Mouse (Mus musculus): ENCODE measurements at regions not wholly inside any gene's neighbourhood (a gene's known extent, or its start where the extent isn't known, plus 50 kb on each side); places are given as distances from the start of the nearest gene placed in this dataset.

GRCm38 (mm10) chr10:118714179-118714581 is 155.8 kb downstream of the Dyrk2 start:
- peak; percentile 51 for DNase-seq

GRCm38 (mm10) chr10:118714595-118714994 is 155.4 kb downstream of the Dyrk2 start:
- DNase-seq = no peak

- DNase-seq = no peak
Measured at GRCm38 (mm10) chr10:118720630-118721029, 149.4 kb downstream of the Dyrk2 start.

GRCm38 (mm10) chr10:118722132-118722551 is 147.9 kb downstream of the Dyrk2 start:
- DNase-seq = no peak

GRCm38 (mm10) chr10:118722671-118723070 is 147.3 kb downstream of the Dyrk2 start:
- no peak for DNase-seq

- no peak for DNase-seq
Measured at GRCm38 (mm10) chr10:118736093-118736492, 133.9 kb downstream of the Dyrk2 start.

- DNase-seq = no peak
Measured at GRCm38 (mm10) chr10:118737064-118737463, 132.9 kb downstream of the Dyrk2 start.

GRCm38 (mm10) chr10:118739849-118740481 is 130.0 kb downstream of the Dyrk2 start:
- no peak for DNase-seq

GRCm38 (mm10) chr10:118743831-118744230 is 126.2 kb downstream of the Dyrk2 start:
- DNase-seq = no peak

- DNase-seq = no peak
Measured at GRCm38 (mm10) chr10:118746719-118747395, 123.2 kb downstream of the Dyrk2 start.

- DNase-seq = no peak
Measured at GRCm38 (mm10) chr10:118749039-118749438, 121.0 kb downstream of the Dyrk2 start.

GRCm38 (mm10) chr10:118749756-118750155 is 120.3 kb downstream of the Dyrk2 start:
- no peak for DNase-seq

- no peak for DNase-seq
Measured at GRCm38 (mm10) chr10:118751110-118751509, 118.9 kb downstream of the Dyrk2 start.

- DNase-seq = no peak
Measured at GRCm38 (mm10) chr10:118753061-118753775, 116.8 kb downstream of the Dyrk2 start.

- DNase-seq = no peak
Measured at GRCm38 (mm10) chr10:118754791-118755190, 115.2 kb downstream of the Dyrk2 start.

GRCm38 (mm10) chr10:118758825-118759471 is 111.1 kb downstream of the Dyrk2 start:
- no peak for DNase-seq

GRCm38 (mm10) chr10:118760441-118760840 is 109.6 kb downstream of the Dyrk2 start:
- DNase-seq = no peak

- DNase-seq = no peak
Measured at GRCm38 (mm10) chr10:118761101-118761868, 108.7 kb downstream of the Dyrk2 start.

- no peak for DNase-seq
Measured at GRCm38 (mm10) chr10:118765051-118765450, 105.0 kb downstream of the Dyrk2 start.

- peak; percentile 33 for DNase-seq
Measured at GRCm38 (mm10) chr10:118765544-118766441, 104.2 kb downstream of the Dyrk2 start.

GRCm38 (mm10) chr10:118766826-118767225 is 103.2 kb downstream of the Dyrk2 start:
- DNase-seq = no peak
